Comparison of ENCODE assay signal across 8 mouse cellular contexts in the genomic region with DNA sequence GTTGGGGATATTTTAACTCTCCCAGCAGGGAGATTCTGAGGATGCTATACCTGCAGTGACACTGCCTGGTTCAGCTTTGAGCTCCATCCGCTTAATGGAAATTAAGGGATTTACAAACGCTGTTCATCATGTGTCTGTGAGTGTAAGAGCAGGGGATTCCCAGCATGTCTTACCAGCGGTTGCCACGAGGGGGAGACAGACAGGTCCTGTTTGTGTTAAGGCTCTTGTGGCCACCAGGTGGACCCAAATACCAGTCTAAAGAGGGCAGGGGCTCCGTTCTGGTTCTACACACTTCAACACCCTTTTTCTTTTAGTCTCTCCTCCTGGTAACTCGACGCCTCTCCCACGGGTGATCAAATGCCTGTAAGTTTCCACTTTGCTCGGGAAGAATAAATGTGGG. TPM values are rescaled to one million over a fixed set of nuclear protein-coding genes. Genes with fewer than 3 reads are reported as not detected.
DNase-seq lines count a peak whose midpoint lies in the region; ATAC-seq lines count a peak whose summit lies in the region.

No protein-coding gene starts in this region.

- 0 out of 2 replicates have a peak, but pooled peaks cover 6% of the 10 kb centered on the region for H3K27me3 ChIP-seq in hindbrain, embryonic 13.5 days

- no peak overlapping the region for H3K27ac ChIP-seq in hindbrain, embryonic 13.5 days

- no peak overlapping the region for H3K4me2 ChIP-seq in hindbrain, embryonic 13.5 days

- DNase-seq in Muller cell, postnatal 12 days (ENCODE audit: inconsistent ontology term), result peak; percentile 86
- DNase-seq in cerebellum, adult 9-10 months, result peak; percentile 94
- peak; percentile 74 to 98 for DNase-seq in frontal cortex, adult 2 months (ENCODE audit: extremely low spot score in 1 of 2, low spot score in 1 of 2)
- peak; percentile 97 to 98 for DNase-seq in layer of hippocampus, postnatal 14 days (ENCODE audit: low spot score in 2 of 2)
- DNase-seq in lung, postnatal 10 days, result peak; percentile 93
- peak; percentile 99 for DNase-seq in retina, embryonic 14.5 days (ENCODE audit: low spot score)
- DNase-seq in thymus, postnatal 36 days, result peak; percentile 84 to 89

- no peaks in the 10 kb centered on the region for H3K4me1 ChIP-seq in hindbrain, embryonic 13.5 days (replicated peaks)

- 0 out of 2 replicates have a peak, but pooled peaks cover 4% of the 10 kb centered on the region for H3K9me3 ChIP-seq in hindbrain, embryonic 13.5 days

- H3K4me3 ChIP-seq in hindbrain, embryonic 13.5 days, result no peak overlapping the region

- ATAC-seq in hindbrain, embryonic 13.5 days (ENCODE audit: low FRiP score), result peak; percentile 78

- H3K36me3 ChIP-seq in hindbrain, embryonic 13.5 days, result no peaks in the 10 kb centered on the region

- H3K9ac ChIP-seq in hindbrain, embryonic 13.5 days, result no peak overlapping the region

- 4% methylated on average over 9 of the region's 9 CpGs for WGBS in hindbrain, embryonic 13.5 days

RNA-seq across cellular contexts. Expression of a gene that starts 17.9 kb away (rescaled TPM):
- polyA plus RNA-seq in frontal cortex, adult 2 months (2012; rRNA removed), result 9.5 and 10.7 TPM in 2 replicates
- polyA plus RNA-seq in hindbrain, embryonic 13.5 days (2015; fragmentation: Nextera tagmentation; extraction: Ambion mirVana), result 10.6 and 10.9 TPM in 2 replicates
- total RNA-seq in layer of hippocampus, postnatal 14 days (2021), result 1 to 10 TPM; 8.9 to 9.2 TPM

RNA-seq across cellular contexts. Expression of a gene that starts 59.5 kb away (rescaled TPM):
- 78.3 and 79.7 TPM in 2 replicates for polyA plus RNA-seq in frontal cortex, adult 2 months (2012; rRNA removed)
- 18.9 and 19.8 TPM in 2 replicates for polyA plus RNA-seq in hindbrain, embryonic 13.5 days (2015; fragmentation: Nextera tagmentation; extraction: Ambion mirVana)
- 10 to 100 TPM; 90.7 to 93.6 TPM for total RNA-seq in layer of hippocampus, postnatal 14 days (2021)
